Mouse (Mus musculus): ENCODE measurements around the gene Kcnip3. TPM values are rescaled to one million over a fixed set of nuclear protein-coding genes. Genes with fewer than 3 reads are reported as not detected.
A peak's percentile ranks its signal among the peaks of the same experiment; 100 is the strongest.

Gene Kcnip3
- polyA plus RNA-seq, 1 experiment, result 0.28 TPM

DNA sequence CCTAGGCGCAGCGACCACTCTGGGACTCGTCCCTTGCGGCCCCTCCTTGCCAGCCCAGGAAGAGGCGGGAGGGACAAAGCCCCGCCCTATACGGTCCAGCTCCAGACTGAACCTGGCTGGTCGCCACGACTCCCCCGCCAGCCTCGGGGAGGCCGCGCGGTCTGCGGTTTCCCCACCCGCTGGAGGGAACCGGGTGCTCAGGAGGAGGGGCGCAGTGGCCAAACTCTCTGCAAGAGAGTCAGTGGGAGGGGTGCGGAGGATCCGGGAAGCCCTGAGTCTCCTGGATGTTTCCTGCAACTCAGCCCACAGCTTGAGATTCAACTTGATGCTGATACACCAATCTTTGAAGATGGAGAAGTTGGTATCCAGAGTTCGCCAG, 39.4 kb downstream of the Kcnip3 start:
- Histone ChIP-seq H3K4me3 (peak overlapping the region; percentile 16), H3K27me3 (ENCODE audit: control insufficient read depth, insufficient read depth, insufficient read length) (peaks cover 35% of the 10 kb centered on the region)
- TF ChIP-seq REST (IDR thresholded peaks at IDR 0.05; ENCODE audit: insufficient read depth, insufficient read length), result no peak
- TF ChIP-seq TCF3 (IDR thresholded peaks at IDR 0.05; ENCODE audit: insufficient read length, low read depth), result no peak
- TF ChIP-seq E2F4 (IDR thresholded peaks at IDR 0.05; ENCODE audit: insufficient read depth), result no peak
- TF ChIP-seq CEBPB (IDR thresholded peaks at IDR 0.05; ENCODE audit: insufficient read depth, poor library complexity, severe bottlenecking), result no peak
- no peak for TF ChIP-seq POLR2A (IDR thresholded peaks at IDR 0.05; ENCODE audit: insufficient read length, low read depth)
- TF ChIP-seq USF1 (IDR thresholded peaks at IDR 0.05; ENCODE audit: low read depth), result no peak
- no peak for TF ChIP-seq MYOG (IDR thresholded peaks at IDR 0.05; ENCODE audit: control insufficient read depth in 1 of 3, insufficient read depth in 1 of 3, insufficient read length in 2 of 3, low read depth in 2 of 3)
- no peak for TF ChIP-seq POLR2AphosphoS2 (IDR thresholded peaks at IDR 0.05; ENCODE audit: insufficient read length, low read depth)
- no peak for TF ChIP-seq MYOD1 (IDR thresholded peaks at IDR 0.05; ENCODE audit: control insufficient read depth in 1 of 3, insufficient read length in 2 of 3, low read depth in 2 of 3)
- no peak for TF ChIP-seq TCF12 (IDR thresholded peaks at IDR 0.05; ENCODE audit: insufficient read depth, poor library complexity, severe bottlenecking)
- TF ChIP-seq SRF (IDR thresholded peaks at IDR 0.05; ENCODE audit: control insufficient read depth, insufficient read length, low read depth), result no peak
- no peak for TF ChIP-seq MAX (IDR thresholded peaks at IDR 0.05; ENCODE audit: low read depth)

DNA sequence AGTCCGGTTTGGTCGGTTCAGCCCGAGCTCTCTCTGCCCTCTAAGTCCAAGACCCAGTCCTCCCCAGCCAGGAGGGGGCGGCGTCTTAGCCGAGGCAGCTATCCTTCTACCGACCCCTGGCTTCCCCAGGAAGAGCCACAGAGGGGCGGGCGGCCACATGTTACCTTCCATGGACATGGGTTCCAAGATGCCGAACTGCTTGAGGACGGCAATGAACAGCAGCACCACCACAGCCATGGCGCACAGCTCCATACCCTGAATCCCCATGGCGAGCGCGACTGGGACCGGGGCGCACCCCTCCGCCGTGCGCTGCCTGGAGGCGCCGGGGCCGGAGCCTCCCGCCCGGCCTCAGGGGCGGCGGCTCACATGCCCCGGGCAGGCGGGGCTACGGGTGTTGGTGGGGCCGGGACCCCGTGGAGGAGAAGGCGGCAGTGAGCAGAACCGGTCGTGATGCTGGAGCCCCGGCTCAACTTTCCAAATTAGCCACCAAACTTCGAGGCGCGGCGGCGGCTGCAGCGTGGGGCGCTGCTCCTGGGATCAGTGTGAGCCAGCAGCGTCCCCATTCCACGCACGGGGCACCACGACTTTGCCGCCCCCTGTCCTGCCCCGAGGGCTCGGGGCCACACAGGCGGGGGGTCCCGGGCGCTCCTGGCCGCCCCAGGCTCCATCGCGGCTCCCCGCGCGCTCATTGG, 39.9 kb downstream of the Kcnip3 start:
- Histone ChIP-seq H3K36me3 (ENCODE audit: control insufficient read depth, insufficient read depth) (no peaks in the 10 kb centered on the region), H3K27me3 (ENCODE audit: control insufficient read depth, insufficient read depth, insufficient read length) (peaks cover 35% of the 10 kb centered on the region), H3K79me2 (ENCODE audit: control insufficient read depth, insufficient read depth) (no peaks in the 10 kb centered on the region), H3K4me2 (ENCODE audit: low read depth) (peak overlapping the region; percentile 95), H3ac (ENCODE audit: control insufficient read depth, insufficient read length) (no peak overlapping the region), H3K4me3 (peak overlapping the region; percentile 16)
- TF ChIP-seq CEBPB (IDR thresholded peaks at IDR 0.05; ENCODE audit: insufficient read depth, poor library complexity, severe bottlenecking) (no peak), POLR2A (IDR thresholded peaks at IDR 0.05; ENCODE audit: insufficient read length, low read depth) (peak; percentile 39)

More for the DNA sequence above, 39.4 kb downstream of the Kcnip3 start:
- Histone ChIP-seq H3K36me3 (ENCODE audit: control insufficient read depth, insufficient read depth) (no peaks in the 10 kb centered on the region), H3K4me2 (ENCODE audit: low read depth) (peak overlapping the region; percentile 95), H3K79me2 (ENCODE audit: control insufficient read depth, insufficient read depth) (no peaks in the 10 kb centered on the region), H3ac (ENCODE audit: control insufficient read depth, insufficient read length) (no peak overlapping the region)

DNA sequence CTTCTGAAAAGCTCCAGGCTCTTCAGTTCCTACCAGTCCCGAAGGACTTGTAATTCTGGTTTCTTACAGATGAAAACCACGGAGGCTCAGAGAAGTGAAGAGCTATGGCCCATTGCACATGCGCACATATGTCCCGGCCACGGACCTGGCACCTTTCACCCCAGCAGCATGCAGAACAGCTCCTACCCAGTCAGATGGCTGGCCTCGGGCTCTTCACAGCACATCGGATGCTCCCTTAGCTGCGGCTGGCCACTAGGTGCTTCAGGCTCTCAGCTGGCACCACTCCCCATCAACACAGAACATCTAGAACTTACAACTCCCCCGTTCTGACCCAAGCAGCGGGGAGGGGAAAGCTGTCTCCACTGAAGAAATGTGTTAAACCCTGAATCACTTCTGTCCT, 42.1 kb downstream of the Kcnip3 start:
- Histone ChIP-seq H3K4me3 (no peak overlapping the region), H3K4me2 (ENCODE audit: low read depth) (no peak overlapping the region), H3K27me3 (ENCODE audit: control insufficient read depth, insufficient read depth, insufficient read length) (peaks cover 35% of the 10 kb centered on the region), H3ac (ENCODE audit: control insufficient read depth, insufficient read length) (no peak overlapping the region), H3K36me3 (ENCODE audit: control insufficient read depth, insufficient read depth) (no peaks in the 10 kb centered on the region), H3K79me2 (ENCODE audit: control insufficient read depth, insufficient read depth) (no peaks in the 10 kb centered on the region)
- no peak for TF ChIP-seq USF1 (IDR thresholded peaks at IDR 0.05; ENCODE audit: low read depth)
- no peak for TF ChIP-seq MAX (IDR thresholded peaks at IDR 0.05; ENCODE audit: low read depth)
- no peak for TF ChIP-seq CEBPB (IDR thresholded peaks at IDR 0.05; ENCODE audit: insufficient read depth, poor library complexity, severe bottlenecking)
- no peak for TF ChIP-seq POLR2A (IDR thresholded peaks at IDR 0.05; ENCODE audit: insufficient read length, low read depth)
- no peak for TF ChIP-seq MYOG (IDR thresholded peaks at IDR 0.05; ENCODE audit: control insufficient read depth in 1 of 3, insufficient read depth in 1 of 3, insufficient read length in 2 of 3, low read depth in 2 of 3)
- no peak for TF ChIP-seq E2F4 (IDR thresholded peaks at IDR 0.05; ENCODE audit: insufficient read depth)
- TF ChIP-seq REST (IDR thresholded peaks at IDR 0.05; ENCODE audit: insufficient read depth, insufficient read length), result no peak
- no peak for TF ChIP-seq TCF3 (IDR thresholded peaks at IDR 0.05; ENCODE audit: insufficient read length, low read depth)
- no peak for TF ChIP-seq POLR2AphosphoS2 (IDR thresholded peaks at IDR 0.05; ENCODE audit: insufficient read length, low read depth)
- TF ChIP-seq MYOD1 (IDR thresholded peaks at IDR 0.05; ENCODE audit: control insufficient read depth in 1 of 3, insufficient read length in 2 of 3, low read depth in 2 of 3), result no peak
- no peak for TF ChIP-seq SRF (IDR thresholded peaks at IDR 0.05; ENCODE audit: control insufficient read depth, insufficient read length, low read depth)
- TF ChIP-seq TCF12 (IDR thresholded peaks at IDR 0.05; ENCODE audit: insufficient read depth, poor library complexity, severe bottlenecking), result no peak

DNA sequence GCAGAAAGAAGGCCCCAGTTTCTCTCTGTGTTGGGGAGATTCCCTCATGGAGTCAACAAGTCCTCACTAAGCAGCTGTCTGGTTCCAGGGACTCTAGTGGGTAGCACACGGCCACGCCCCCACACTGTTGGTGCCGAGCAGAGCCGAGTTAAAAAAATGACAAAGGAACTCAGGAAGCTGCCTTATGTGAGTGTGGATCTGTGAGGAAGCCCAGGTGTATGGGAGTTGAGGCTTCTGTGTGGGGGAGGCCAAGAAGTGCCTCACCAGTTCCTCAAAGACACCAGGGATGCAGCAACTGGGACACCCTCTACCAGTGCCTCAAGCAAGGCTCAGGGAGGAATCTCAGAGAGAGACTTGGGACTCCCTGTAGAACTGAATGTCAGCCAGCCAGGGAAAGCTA, 42.7 kb downstream of the Kcnip3 start:
- Histone ChIP-seq H3K79me2 (ENCODE audit: control insufficient read depth, insufficient read depth) (no peaks in the 10 kb centered on the region), H3K4me3 (no peak overlapping the region), H3ac (ENCODE audit: control insufficient read depth, insufficient read length) (no peak overlapping the region), H3K27me3 (ENCODE audit: control insufficient read depth, insufficient read depth, insufficient read length) (peaks cover 31% of the 10 kb centered on the region), H3K36me3 (ENCODE audit: control insufficient read depth, insufficient read depth) (no peaks in the 10 kb centered on the region), H3K4me2 (ENCODE audit: low read depth) (no peak overlapping the region)
- TF ChIP-seq MYOG (IDR thresholded peaks at IDR 0.05; ENCODE audit: control insufficient read depth in 1 of 3, insufficient read depth in 1 of 3, insufficient read length in 2 of 3, low read depth in 2 of 3), result no peak
- no peak for TF ChIP-seq TCF3 (IDR thresholded peaks at IDR 0.05; ENCODE audit: insufficient read length, low read depth)
- TF ChIP-seq CEBPB (IDR thresholded peaks at IDR 0.05; ENCODE audit: insufficient read depth, poor library complexity, severe bottlenecking), result no peak
- TF ChIP-seq POLR2AphosphoS2 (IDR thresholded peaks at IDR 0.05; ENCODE audit: insufficient read length, low read depth), result no peak
- no peak for TF ChIP-seq REST (IDR thresholded peaks at IDR 0.05; ENCODE audit: insufficient read depth, insufficient read length)
- TF ChIP-seq TCF12 (IDR thresholded peaks at IDR 0.05; ENCODE audit: insufficient read depth, poor library complexity, severe bottlenecking), result no peak
- TF ChIP-seq MYOD1 (IDR thresholded peaks at IDR 0.05; ENCODE audit: control insufficient read depth in 1 of 3, insufficient read length in 2 of 3, low read depth in 2 of 3), result no peak
- TF ChIP-seq MAX (IDR thresholded peaks at IDR 0.05; ENCODE audit: low read depth), result no peak
- TF ChIP-seq SRF (IDR thresholded peaks at IDR 0.05; ENCODE audit: control insufficient read depth, insufficient read length, low read depth), result no peak
- TF ChIP-seq POLR2A (IDR thresholded peaks at IDR 0.05; ENCODE audit: insufficient read length, low read depth), result no peak
- no peak for TF ChIP-seq USF1 (IDR thresholded peaks at IDR 0.05; ENCODE audit: low read depth)
- no peak for TF ChIP-seq E2F4 (IDR thresholded peaks at IDR 0.05; ENCODE audit: insufficient read depth)
